Mouse (Mus musculus) ES-Bruce4 (cell line): ENCODE data around the gene Cdh13.

Source experiments
- CTCF ChIP-seq: IDR thresholded peaks from one replicate; pipeline ENCODE4 v1.8.1; 2011; ENCODE audit warnings: low read depth, low read length
- POLR2A ChIP-seq: IDR thresholded peaks from one replicate; pipeline ENCODE4 v1.8.1; 2011; ENCODE audit warnings: low read length; ENCODE audit not compliant: insufficient read depth

- TF ChIP-seq CTCF = peak; percentile 48
- no peak for TF ChIP-seq POLR2A
Measured at GRCm38 (mm10) chr8:119300335-119300734, 1016.8 kb downstream of the Cdh13 start.
